ENCODE assay signal across 7 mouse cellular contexts in genomic region chr6:113697222-113698205, GRCm38 (mm10). TPM values are rescaled to one million over a fixed set of nuclear protein-coding genes. Genes with fewer than 3 reads are reported as not detected.
DNase-seq lines count a peak whose midpoint lies in the region; ATAC-seq and TF ChIP-seq lines count a peak whose summit lies in the region.

No protein-coding gene starts in this region.

- H3K4me2 ChIP-seq in kidney, embryonic 16.5 days (replicated peaks; ENCODE audit: low read depth, low read length) = peak overlapping the region; percentile 93

- H3K9me3 ChIP-seq in G1E (replicated peaks) = no peaks in the 10 kb centered on the region
- no peaks in the 10 kb centered on the region for H3K9me3 ChIP-seq in kidney, embryonic 16.5 days (ENCODE audit: low read length)
- H3K9me3 ChIP-seq in megakaryocyte, embryonic 14.5 days = no peaks in the 10 kb centered on the region

- ATAC-seq in G1E (ENCODE audit: extremely low read depth, insufficient number of reproducible peaks, low FRiP score, poor library complexity, severe bottlenecking) = no peak
- ATAC-seq in granulocyte monocyte progenitor cell, adult 5-6 weeks (replicated peaks; ENCODE audit: poor library complexity, severe bottlenecking) = peak; percentile 8
- peak; percentile 77 for ATAC-seq in kidney, embryonic 16.5 days (ENCODE audit: low FRiP score, low TSS enrichment)

- peaks cover 61% of the 10 kb centered on the region for H3K36me3 ChIP-seq in G1E (replicated peaks)
- H3K36me3 ChIP-seq in kidney, embryonic 16.5 days (ENCODE audit: insufficient read depth, low read length) = peaks cover 11% of the 10 kb centered on the region
- peaks cover 45% of the 10 kb centered on the region for H3K36me3 ChIP-seq in megakaryocyte, embryonic 14.5 days (replicated peaks; ENCODE audit: low read length)

- peak; percentile 43 to 52 for DNase-seq in B cell, adult 2 months
- peak; percentile 46 for DNase-seq in G1E (ENCODE audit: low spot score)
- peak; percentile 52 to 62 for DNase-seq in cerebellum, postnatal 10 days
- DNase-seq in spleen, postnatal 36 days (ENCODE audit: low spot score in 2 of 2) = peak; percentile 34 to 35

- H3K27me3 ChIP-seq in G1E (ENCODE audit: insufficient read depth, low read length) = no peaks in the 10 kb centered on the region
- no peaks in the 10 kb centered on the region for H3K27me3 ChIP-seq in kidney, embryonic 16.5 days (ENCODE audit: insufficient read depth, low read length)
- H3K27me3 ChIP-seq in megakaryocyte, embryonic 14.5 days (replicated peaks) = no peaks in the 10 kb centered on the region

- TF ChIP-seq CTCF in G1E (IDR thresholded peaks at IDR 0.05; ENCODE audit: low read depth, low read length) = no peak

- H3K4me1 ChIP-seq in G1E (ENCODE audit: insufficient read depth, low read depth, low read length) = peaks cover 73% of the 10 kb centered on the region
- H3K4me1 ChIP-seq in kidney, embryonic 16.5 days (ENCODE audit: insufficient read depth, low read length) = peaks cover 19% of the 10 kb centered on the region
- H3K4me1 ChIP-seq in megakaryocyte, embryonic 14.5 days = peaks cover 82% of the 10 kb centered on the region

- 0% methylated on average over 83 of the region's 113 CpGs for WGBS in kidney, embryonic 16.5 days

- peak overlapping the region; percentile 84 for H3K9ac ChIP-seq in kidney, embryonic 16.5 days (replicated peaks; ENCODE audit: low read length)

- peak overlapping the region; percentile 85 for H3K27ac ChIP-seq in kidney, embryonic 16.5 days (ENCODE audit: low read length)

- H3K4me3 ChIP-seq in G1E (ENCODE audit: low read depth, low read length) = peak overlapping the region; percentile 97
- H3K4me3 ChIP-seq in kidney, embryonic 16.5 days (ENCODE audit: low read length) = peak overlapping the region; percentile 84
- H3K4me3 ChIP-seq in megakaryocyte, embryonic 14.5 days (replicated peaks) = peak overlapping the region; percentile 98

RNA-seq across cellular contexts. Expression of gene Tatdn2, which starts 0.7 kb away (rescaled TPM):
- total RNA-seq in G1E (2014; fragmentation: Nextera tagmentation) (20.9 and 26.3 TPM in 2 replicates), G1E (2017) (72.0 and 81.3 TPM in 2 replicates)
- polyA plus RNA-seq in G1E (2012) = 33.1 and 34.5 TPM in 2 replicates
- 32.5 and 43.1 TPM in 2 replicates for total RNA-seq in granulocyte monocyte progenitor cell, adult 5-6 weeks (2014; fragmentation: Nextera tagmentation)
- 111 and 115 TPM in 2 replicates for total RNA-seq in granulocyte monocyte progenitor cell, adult 5-6 weeks (2017)
- polyA plus RNA-seq in kidney, embryonic 16.5 days (2015; fragmentation: Nextera tagmentation; extraction: Ambion mirVana) = 0.72 and 0.95 TPM in 2 replicates
- polyA plus RNA-seq in megakaryocyte, embryonic 14.5 days (2012; ENCODE audit: insufficient read depth, low replicate concordance) = 10.1 and 13.2 TPM in 2 replicates

RNA-seq across cellular contexts. Expression of gene Ghrl, which starts 22.2 kb away (rescaled TPM):
- total RNA-seq in G1E (2014; fragmentation: Nextera tagmentation) = not detected in 2 replicates
- total RNA-seq in G1E (2017) = 0.76 TPM in 1 of 2 replicates, not detected in the other
- not detected in 2 replicates for polyA plus RNA-seq in G1E (2012)
- not detected in 2 replicates for total RNA-seq in granulocyte monocyte progenitor cell, adult 5-6 weeks (2014; fragmentation: Nextera tagmentation)
- 3.2 TPM in 1 of 2 replicates, not detected in the other for total RNA-seq in granulocyte monocyte progenitor cell, adult 5-6 weeks (2017)
- 0.53 TPM in 1 of 2 replicates, not detected in the other for polyA plus RNA-seq in kidney, embryonic 16.5 days (2015; fragmentation: Nextera tagmentation; extraction: Ambion mirVana)
- 2.5 TPM in 1 of 2 replicates, not detected in the other for polyA plus RNA-seq in megakaryocyte, embryonic 14.5 days (2012; ENCODE audit: insufficient read depth, low replicate concordance)

RNA-seq across cellular contexts. Expression of gene Sec13, which starts 43.0 kb away (rescaled TPM):
- total RNA-seq in G1E (2014; fragmentation: Nextera tagmentation) = 71.9 and 73.3 TPM in 2 replicates
- 172 and 185 TPM in 2 replicates for total RNA-seq in G1E (2017)
- 17.7 and 30.9 TPM in 2 replicates for polyA plus RNA-seq in G1E (2012)
- 141 and 145 TPM in 2 replicates for total RNA-seq in granulocyte monocyte progenitor cell, adult 5-6 weeks (2014; fragmentation: Nextera tagmentation)
- total RNA-seq in granulocyte monocyte progenitor cell, adult 5-6 weeks (2017) = 161 and 217 TPM in 2 replicates
- polyA plus RNA-seq in kidney, embryonic 16.5 days (2015; fragmentation: Nextera tagmentation; extraction: Ambion mirVana) = 274 and 297 TPM in 2 replicates
- polyA plus RNA-seq in megakaryocyte, embryonic 14.5 days (2012; ENCODE audit: insufficient read depth, low replicate concordance) = 10.4 and 37.7 TPM in 2 replicates

RNA-seq across cellular contexts. Expression of gene Irak2, which starts 59.2 kb away (rescaled TPM):
- total RNA-seq in G1E (2014; fragmentation: Nextera tagmentation) = 7.4 and 21.2 TPM in 2 replicates
- 10.9 and 11.7 TPM in 2 replicates for total RNA-seq in G1E (2017)
- 10.2 and 13.7 TPM in 2 replicates for polyA plus RNA-seq in G1E (2012)
- 6.7 and 9.5 TPM in 2 replicates for total RNA-seq in granulocyte monocyte progenitor cell, adult 5-6 weeks (2014; fragmentation: Nextera tagmentation)
- total RNA-seq in granulocyte monocyte progenitor cell, adult 5-6 weeks (2017) = 6.4 and 17.5 TPM in 2 replicates
- 4.4 and 5.6 TPM in 2 replicates for polyA plus RNA-seq in kidney, embryonic 16.5 days (2015; fragmentation: Nextera tagmentation; extraction: Ambion mirVana)
- polyA plus RNA-seq in megakaryocyte, embryonic 14.5 days (2012; ENCODE audit: insufficient read depth, low replicate concordance) = 31.8 and 48.4 TPM in 2 replicates
